Mouse (Mus musculus): ENCODE results near the gene Kif11.

GRCm38 (mm10) chr19:37466403-37466802 lies 90.2 kb downstream of the Kif11 start:
- TF ChIP-seq CTCF (IDR thresholded peaks at IDR 0.05; ENCODE audit: extremely low read depth, insufficient read depth, low read length) (no peak), POLR2A (IDR thresholded peaks at IDR 0.05; ENCODE audit: extremely low read depth, insufficient read depth, low read length) (no peak)

Data from cortical plate, adult 2 months (tissue).